Mouse (Mus musculus): ENCODE results near the gene Frs3.
A peak's percentile ranks its signal among the peaks of the same experiment; 100 is the strongest.

DNA sequence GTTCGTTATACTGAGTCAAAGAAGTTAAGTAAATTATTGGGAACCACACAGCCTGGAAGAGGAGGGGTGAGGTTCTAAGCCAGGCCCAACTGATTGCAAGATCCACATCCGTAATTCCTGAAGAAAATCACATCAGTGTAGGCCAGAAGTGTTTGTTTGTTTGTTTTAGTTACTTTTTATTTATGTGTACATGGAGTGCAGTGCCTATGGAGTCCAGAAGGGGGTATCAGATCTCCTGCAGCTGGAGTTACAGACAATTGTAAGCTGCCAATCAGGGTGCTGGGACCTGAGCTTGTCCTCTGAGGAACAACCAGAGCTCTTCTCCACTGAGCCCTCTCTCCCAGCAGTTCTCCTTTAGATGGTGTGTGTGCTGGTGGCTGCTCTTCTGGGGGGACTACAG is 51.4 kb downstream of the Frs3 start:
- TF ChIP-seq CTCF (IDR thresholded peaks at IDR 0.05) (peak; percentile 46), EP300 (IDR thresholded peaks at IDR 0.05; ENCODE audit: insufficient read depth, low read depth, low read length) (no peak), POLR2A (IDR thresholded peaks at IDR 0.05; ENCODE audit: insufficient read depth, low read depth, low read length) (no peak)

Measured in heart, adult 2 months (tissue).